Mouse (Mus musculus) limb, embryonic 12.5 days (tissue): ENCODE data around the gene Slc6a6. TPM values are rescaled to one million over a fixed set of nuclear protein-coding genes. Genes with fewer than 3 reads are reported as not detected.

Experiments used
- ATAC-seq: fragments of 200-750 bp; cut with Nextera tagmentation; 2 replicates; pipeline ENCODE4 v1.8.0; 2017; ENCODE audit warnings: low read depth, moderate TSS enrichment; ENCODE audit not compliant: insufficient number of reproducible peaks, insufficient read depth, low FRiP score, low TSS enrichment
- H3K27ac ChIP-seq: fragments of 300-500 bp; sonication (generic); 2 replicates; pipeline ENCODE4 v1.5.1; 2016; ENCODE audit warnings: mild to moderate bottlenecking, moderate library complexity
- H3K27me3 ChIP-seq: fragments of 300-500 bp; sonication (generic); 2 replicates; pipeline ENCODE4 v1.6.1; 2016; ENCODE audit warnings: mild to moderate bottlenecking, moderate library complexity
- H3K36me3 ChIP-seq: fragments of 300-500 bp; sonication (generic); 2 replicates; pipeline ENCODE4 v1.6.1; 2016; ENCODE audit warnings: mild to moderate bottlenecking, moderate library complexity
- H3K4me1 ChIP-seq: fragments of 300-500 bp; sonication (generic); replicated peaks from 2 replicates; pipeline ENCODE4 v1.6.1; 2016
- H3K4me2 ChIP-seq: fragments of 300-500 bp; sonication (generic); 2 replicates; pipeline ENCODE4 v1.6.1; 2016; ENCODE audit warnings: mild to moderate bottlenecking, moderate library complexity
- H3K4me3 ChIP-seq: fragments of 300-500 bp; sonication (generic); replicated peaks from 2 replicates; pipeline ENCODE4 v1.5.1; 2016; ENCODE audit warnings: mild to moderate bottlenecking
- H3K9ac ChIP-seq: fragments of 300-500 bp; sonication (generic); replicated peaks from 2 replicates; pipeline ENCODE4 v1.6.1; 2016; ENCODE audit warnings: mild to moderate bottlenecking, moderate library complexity
- H3K9me3 ChIP-seq: fragments of 300-500 bp; sonication (generic); 2 replicates; pipeline ENCODE4 v1.6.1; 2016; ENCODE audit warnings: mild to moderate bottlenecking, moderate library complexity
- whole genome bisulfite sequencing: fragments of 180-500 bp; shearing (Covaris S2); methylation state at CpG from one replicate; pipeline ENCODE4 v1.1.7; 2016; 5-methylcytosine and 5-hydroxymethylcytosine counted together
- polyA plus RNA-seq: library from polyadenylated mRNA; unstranded; fragments of >200 nt; fragmentation: Nextera tagmentation; extraction: Ambion mirVana; gene quantifications from 2 replicates; pipeline ENCODE4 v1.2.1, GENCODE M21; 2016

Slc6a6 gene
- polyA plus RNA-seq, 1 experiment from 2014 or later, result 47.1 TPM

- Histone ChIP-seq H3K36me3 (peaks cover 72% of the 10 kb centered on the region), H3K4me3 (no peak overlapping the region), H3K4me1 (peaks cover 22% of the 10 kb centered on the region), H3K4me2 (peak overlapping the region; percentile 21), H3K9me3 (no peaks in the 10 kb centered on the region), H3K9ac (peak overlapping the region; percentile 4; the same call in 1 of the 2 replicates), H3K27me3 (no peaks in the 10 kb centered on the region), H3K27ac (peak overlapping the region; percentile 75)
- ATAC-seq, result no peak; the same call in 1 of the 2 replicates
- 51% methylated on average over 6 of the region's 6 CpGs for WGBS
Observed at GRCm38 (mm10) chr6:91728939-91729619, 45.2 kb downstream of the Slc6a6 start.

DNA sequence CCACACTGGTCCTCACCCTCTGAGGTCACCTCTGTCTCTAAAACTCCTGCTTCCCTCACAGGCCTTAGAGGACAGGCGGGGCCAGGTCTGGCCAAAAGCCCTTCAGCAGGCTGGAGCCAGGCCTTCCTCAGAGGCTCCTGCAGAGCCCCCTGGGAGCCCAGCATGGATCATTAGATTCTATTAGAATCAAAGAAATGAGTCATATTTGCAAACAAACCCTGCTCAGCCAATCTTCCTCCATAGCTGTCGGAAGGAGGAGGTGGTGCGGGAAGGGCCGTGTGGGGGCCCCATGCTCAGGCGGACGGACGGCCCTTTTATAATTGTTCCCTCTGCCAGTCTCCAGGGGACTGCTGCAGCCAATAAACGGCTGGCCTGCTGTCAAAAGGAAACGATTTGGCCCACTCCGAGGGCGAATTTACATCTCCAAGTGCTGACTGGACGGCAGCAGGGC lies 45.8 kb downstream of the Slc6a6 start:
- Histone ChIP-seq H3K4me1 (peaks cover 22% of the 10 kb centered on the region), H3K36me3 (peaks cover 69% of the 10 kb centered on the region), H3K4me3 (no peak overlapping the region), H3K9ac (peak overlapping the region; percentile 4; the same call in 1 of the 2 replicates), H3K4me2 (peak overlapping the region; percentile 21), H3K27me3 (no peaks in the 10 kb centered on the region), H3K9me3 (no peaks in the 10 kb centered on the region), H3K27ac (peak overlapping the region; percentile 75)
- ATAC-seq, result no peak
- WGBS, result 14% methylated on average over 12 of the region's 12 CpGs

DNA sequence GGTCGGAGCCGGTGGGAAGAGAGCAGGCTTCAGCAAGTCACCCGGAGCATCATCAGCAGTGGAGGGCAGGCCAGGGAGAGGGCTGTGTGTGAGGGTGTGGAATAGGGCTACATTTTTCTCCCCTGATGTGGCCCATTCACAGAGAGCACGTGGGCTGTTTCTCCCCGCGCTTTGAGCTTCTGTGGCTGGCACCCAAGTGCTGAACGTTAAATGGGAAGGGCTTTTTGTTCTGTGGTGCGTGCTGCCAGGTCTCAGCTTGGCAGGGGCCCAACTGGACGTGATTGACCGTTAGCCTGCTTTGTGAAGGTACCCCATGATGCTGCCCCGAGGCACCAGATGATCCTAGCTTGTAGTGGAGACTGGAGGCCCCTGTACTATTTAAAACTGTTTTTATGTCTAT lies 48.3 kb downstream of the Slc6a6 start:
- ATAC-seq, result no peak
- H3K27me3 ChIP-seq, result no peaks in the 10 kb centered on the region
- no peak overlapping the region for H3K4me2 ChIP-seq
- H3K9me3 ChIP-seq, result no peaks in the 10 kb centered on the region
- peaks cover 22% of the 10 kb centered on the region for H3K4me1 ChIP-seq
- no peak overlapping the region for H3K27ac ChIP-seq
- 93% methylated on average over 11 of the region's 11 CpGs for WGBS
- no peak overlapping the region for H3K4me3 ChIP-seq
- no peak overlapping the region for H3K9ac ChIP-seq
- H3K36me3 ChIP-seq, result peaks cover 69% of the 10 kb centered on the region

GRCm38 (mm10) chr6:91736471-91736870 lies 52.6 kb downstream of the Slc6a6 start:
- Histone ChIP-seq H3K27ac (no peak overlapping the region), H3K4me3 (no peak overlapping the region), H3K9ac (no peak overlapping the region)

DNA sequence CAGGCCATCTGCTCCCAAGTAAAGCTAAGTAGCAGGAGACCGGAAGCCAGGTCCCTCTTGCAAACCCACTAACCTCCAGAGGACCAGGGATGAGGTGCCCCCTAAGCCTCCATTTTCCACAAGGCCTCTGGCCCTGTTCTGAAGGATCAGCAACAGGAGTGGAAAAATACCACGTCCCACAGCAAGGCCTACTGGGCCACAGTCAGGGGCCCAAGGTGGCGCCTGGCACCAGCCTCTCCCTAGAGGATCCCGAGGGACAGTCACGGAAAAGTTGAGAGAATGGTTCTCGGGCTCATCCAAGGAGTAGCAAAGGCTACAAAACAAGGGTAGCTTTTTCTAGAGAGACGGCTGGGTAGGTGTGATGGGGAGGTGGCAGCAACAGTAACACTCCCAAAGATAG lies 53.6 kb downstream of the Slc6a6 start:
- H3K36me3 ChIP-seq, result peaks cover 94% of the 10 kb centered on the region
- no peaks in the 10 kb centered on the region for H3K9me3 ChIP-seq
- no peak for ATAC-seq
- H3K4me2 ChIP-seq, result no peak overlapping the region
- no peak overlapping the region for H3K9ac ChIP-seq
- no peak overlapping the region for H3K27ac ChIP-seq
- H3K4me1 ChIP-seq, result no peaks in the 10 kb centered on the region; the same call in 1 of the 2 replicates
- H3K27me3 ChIP-seq, result no peaks in the 10 kb centered on the region
- H3K4me3 ChIP-seq, result no peak overlapping the region
- WGBS, result 83% methylated on average over 7 of the region's 7 CpGs

More at GRCm38 (mm10) chr6:91736471-91736870, 52.6 kb downstream of the Slc6a6 start:
- H3K9me3 ChIP-seq, result no peaks in the 10 kb centered on the region
- 50% methylated on average over 5 of the region's 5 CpGs for WGBS
- no peak for ATAC-seq
- no peaks in the 10 kb centered on the region for H3K27me3 ChIP-seq
- no peaks in the 10 kb centered on the region; the same call in 1 of the 2 replicates for H3K4me1 ChIP-seq
- peaks cover 94% of the 10 kb centered on the region for H3K36me3 ChIP-seq
- no peak overlapping the region for H3K4me2 ChIP-seq

- Histone ChIP-seq H3K9ac (no peak overlapping the region), H3K4me2 (no peak overlapping the region), H3K27me3 (no peaks in the 10 kb centered on the region), H3K9me3 (no peaks in the 10 kb centered on the region), H3K4me3 (no peak overlapping the region), H3K36me3 (peaks cover 95% of the 10 kb centered on the region), H3K4me1 (no peaks in the 10 kb centered on the region; the same call in 1 of the 2 replicates), H3K27ac (no peak overlapping the region)
- ATAC-seq, result no peak
- 56% methylated on average over 5 of the region's 5 CpGs for WGBS
Observed at GRCm38 (mm10) chr6:91738058-91738457, 54.2 kb downstream of the Slc6a6 start.

- WGBS, result 72% methylated on average over 11 of the region's 11 CpGs
- no peak overlapping the region for H3K27ac ChIP-seq
- ATAC-seq, result peak; percentile 64; the same call in 1 of the 2 replicates
Observed at GRCm38 (mm10) chr6:91741046-91741445, 57.2 kb downstream of the Slc6a6 start.

DNA sequence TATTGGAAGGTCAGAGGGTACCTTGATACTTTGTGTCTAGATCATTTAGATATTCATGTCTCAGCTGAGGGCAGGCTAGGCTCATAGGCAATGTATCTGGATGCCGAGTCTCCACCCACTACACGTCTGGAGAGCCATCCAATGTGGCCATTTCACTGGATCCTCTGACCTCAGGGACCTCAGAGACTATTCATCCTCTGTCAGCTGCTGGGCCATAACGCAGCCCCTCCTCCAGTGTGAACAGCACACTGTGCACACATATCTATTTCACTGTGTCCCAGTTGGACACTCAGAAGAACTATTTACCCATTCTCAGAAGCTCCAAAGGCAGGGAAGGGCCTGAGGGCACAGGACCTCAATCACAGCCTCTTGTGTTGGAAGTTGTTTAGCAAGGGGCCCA lies 58.6 kb downstream of the Slc6a6 start:
- Histone ChIP-seq H3K4me2 (no peak overlapping the region), H3K9ac (no peak overlapping the region), H3K4me1 (peaks cover 6% of the 10 kb centered on the region; the same call in 1 of the 2 replicates), H3K9me3 (no peaks in the 10 kb centered on the region), H3K4me3 (no peak overlapping the region), H3K36me3 (peaks cover 84% of the 10 kb centered on the region), H3K27ac (no peak overlapping the region), H3K27me3 (no peaks in the 10 kb centered on the region)
- WGBS, result 80% methylated on average over 3 of the region's 3 CpGs
- no peak for ATAC-seq

More at GRCm38 (mm10) chr6:91741046-91741445, 57.2 kb downstream of the Slc6a6 start:
- H3K9me3 ChIP-seq, result no peaks in the 10 kb centered on the region
- no peak overlapping the region for H3K4me3 ChIP-seq
- peaks cover 6% of the 10 kb centered on the region; the same call in 1 of the 2 replicates for H3K4me1 ChIP-seq
- peaks cover 85% of the 10 kb centered on the region for H3K36me3 ChIP-seq
- H3K4me2 ChIP-seq, result no peak overlapping the region
- H3K9ac ChIP-seq, result no peak overlapping the region
- no peaks in the 10 kb centered on the region for H3K27me3 ChIP-seq

- H3K4me2 ChIP-seq, result no peak overlapping the region
- no peaks in the 10 kb centered on the region for H3K27me3 ChIP-seq
- 85% methylated on average over 8 of the region's 8 CpGs for WGBS
- peaks cover 6% of the 10 kb centered on the region; the same call in 1 of the 2 replicates for H3K4me1 ChIP-seq
- H3K9me3 ChIP-seq, result no peaks in the 10 kb centered on the region
- no peak overlapping the region for H3K4me3 ChIP-seq
- no peak overlapping the region for H3K9ac ChIP-seq
- H3K36me3 ChIP-seq, result peaks cover 84% of the 10 kb centered on the region
- no peak for ATAC-seq
- no peak overlapping the region for H3K27ac ChIP-seq
Observed at GRCm38 (mm10) chr6:91742995-91743394, 59.1 kb downstream of the Slc6a6 start.

GRCm38 (mm10) chr6:91743886-91744285 lies 60.0 kb downstream of the Slc6a6 start:
- Histone ChIP-seq H3K4me2 (no peak overlapping the region), H3K9me3 (no peaks in the 10 kb centered on the region), H3K27me3 (no peaks in the 10 kb centered on the region), H3K27ac (peak overlapping the region; percentile 41; the same call in 1 of the 2 replicates), H3K36me3 (peaks cover 84% of the 10 kb centered on the region), H3K4me1 (peaks cover 6% of the 10 kb centered on the region; the same call in 1 of the 2 replicates), H3K4me3 (no peak overlapping the region), H3K9ac (no peak overlapping the region)
- no peak for ATAC-seq
- WGBS, result 49% methylated on average over 4 of the region's 4 CpGs

DNA sequence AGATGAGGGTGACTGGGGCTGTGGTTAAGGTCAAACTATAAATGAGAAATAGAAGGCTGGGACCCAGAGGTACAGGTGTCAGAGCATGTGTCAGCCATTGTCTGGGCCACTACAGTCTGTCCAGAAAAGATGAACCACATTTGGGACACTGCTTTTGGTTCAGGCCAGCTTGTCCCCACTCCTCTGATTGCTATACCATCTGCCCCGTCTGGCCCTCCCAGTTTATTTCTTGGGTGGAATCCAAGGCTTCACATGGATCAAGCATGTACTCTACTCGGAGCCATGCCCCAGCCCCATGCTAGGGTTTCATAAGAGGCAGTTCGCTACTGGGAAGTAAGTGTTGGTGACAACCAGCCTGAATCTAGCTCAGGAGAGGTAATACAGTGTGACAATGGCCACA lies 61.4 kb downstream of the Slc6a6 start:
- no peak overlapping the region for H3K4me2 ChIP-seq
- H3K4me1 ChIP-seq, result peaks cover 6% of the 10 kb centered on the region; the same call in 1 of the 2 replicates
- no peaks in the 10 kb centered on the region for H3K27me3 ChIP-seq
- H3K9ac ChIP-seq, result no peak overlapping the region
- no peak overlapping the region for H3K4me3 ChIP-seq
- ATAC-seq, result no peak
- H3K27ac ChIP-seq, result no peak overlapping the region
- H3K9me3 ChIP-seq, result no peaks in the 10 kb centered on the region
- peaks cover 82% of the 10 kb centered on the region for H3K36me3 ChIP-seq
- 86% methylated on average over 3 of the region's 3 CpGs for WGBS
